In genomic region chr14:56468145-56468544, GRCm38 (mm10) we compare ENCODE assay signal across 8 mouse cellular contexts.
DNase-seq lines count a peak whose midpoint lies in the region; ATAC-seq lines count a peak whose summit lies in the region.

No protein-coding gene starts in this region.

- peak; percentile 24 to 31 for DNase-seq in cerebellum, postnatal 14 days
- DNase-seq in cerebellum, adult 11 months = no peak
- DNase-seq in liver (peak; percentile 5), adipocyte (ENCODE audit: low spot score) (no peak)
- no peak for DNase-seq in liver, embryonic 11.5 days (ENCODE audit: low spot score)
- DNase-seq in embryo, embryonic 10.5 days (ENCODE audit: low spot score) = peak; percentile 61
- DNase-seq in B cell, adult 2 months = no peak

- H3K27ac ChIP-seq in liver, embryonic 11.5 days (ENCODE audit: low read depth, low read length) = no peak overlapping the region

- H3K4me1 ChIP-seq in liver, embryonic 11.5 days (replicated peaks; ENCODE audit: control insufficient read depth, insufficient read depth, low read length) = no peaks in the 10 kb centered on the region

- WGBS in liver, embryonic 11.5 days = 34% methylated on average over 1 of the region's 1 CpGs

- no peak overlapping the region for H3K4me2 ChIP-seq in liver, embryonic 11.5 days

- H3K9me3 ChIP-seq in liver, embryonic 11.5 days (ENCODE audit: control insufficient read depth, low read length) = no peaks in the 10 kb centered on the region

- no peaks in the 10 kb centered on the region for H3K27me3 ChIP-seq in liver, embryonic 11.5 days (replicated peaks; ENCODE audit: control insufficient read depth, insufficient read depth, low read length)

- H3K36me3 ChIP-seq in liver, embryonic 11.5 days (ENCODE audit: control insufficient read depth, insufficient read depth, low read length) = no peaks in the 10 kb centered on the region

- H3K9ac ChIP-seq in liver, embryonic 11.5 days (ENCODE audit: low read depth, low read length) = no peak overlapping the region

- no peak overlapping the region for H3K4me3 ChIP-seq in liver, embryonic 11.5 days (ENCODE audit: low read depth, low read length)

- no peak for ATAC-seq in liver, embryonic 11.5 days (replicated peaks; ENCODE audit: low FRiP score)
- peak; percentile 79 for ATAC-seq in megakaryocyte-erythroid progenitor cell, adult 5-6 weeks (replicated peaks; ENCODE audit: low FRiP score, low TSS enrichment, poor library complexity, severe bottlenecking)

Comparison
In these comparisons a context has a peak if more than half of its experiments do, and no peak if none do; other contexts are left out.
1. DNase-seq: peak in cerebellum, postnatal 14 days (2 of 2), liver (single experiment) and embryo, embryonic 10.5 days (single experiment); none in cerebellum, adult 11 months (single experiment), liver, embryonic 11.5 days (single experiment), B cell, adult 2 months (0 of 2) and adipocyte (single experiment).